Mouse (Mus musculus) embryonic fibroblast, embryonic 13.5 days (primary cell): Measurements from ENCODE around the gene Rbm33.

Source experiments
- CTCF ChIP-seq: IDR thresholded peaks from 2 replicates; pipeline ENCODE4 v1.5.1; 2011; ENCODE audit warnings: mild to moderate bottlenecking, control low read depth, low read length, moderate library complexity, borderline replicate concordance; ENCODE audit not compliant: insufficient read depth
- POLR2A ChIP-seq: IDR thresholded peaks from 2 replicates; pipeline ENCODE4 v1.6.1; 2011; ENCODE audit warnings: low read depth, mild to moderate bottlenecking, control low read depth, low read length, moderate library complexity

- peak; percentile 98 for TF ChIP-seq CTCF
- TF ChIP-seq POLR2A: no peak
Observed at GRCm38 (mm10) chr5:28293990-28294389, 22.9 kb upstream of the Rbm33 start.
